Mouse (Mus musculus) neural tube, embryonic 11.5 days (tissue): ENCODE results near the gene Ncapg2. TPM values are rescaled to one million over a fixed set of nuclear protein-coding genes. Genes with fewer than 3 reads are reported as not detected.

Source experiments
- polyA plus RNA-seq: library from polyadenylated mRNA; unstranded; fragments of >200 nt; fragmentation: Nextera tagmentation; extraction: Ambion mirVana; gene quantifications from 2 replicates; pipeline ENCODE4 v1.2.1, GENCODE M21; 2014

Gene Ncapg2
- polyA plus RNA-seq, 1 experiment from 2014 or later: 38.0 TPM

Other genes with a start within 250 kb of the Ncapg2 start
- gene Wdr60, start 142.4 kb upstream of the Ncapg2 start, polyA plus RNA-seq: 12.8 and 14.9 TPM in 2 replicates
- not detected in 2 replicates for gene Gm11027, start 130.0 kb upstream of the Ncapg2 start, polyA plus RNA-seq
- 18.0 and 19.3 TPM in 2 replicates for gene Esyt2, start 124.2 kb upstream of the Ncapg2 start, polyA plus RNA-seq
- gene Ptprn2, start 80.3 kb downstream of the Ncapg2 start, polyA plus RNA-seq: 2.9 and 3.0 TPM in 2 replicates